Mouse (Mus musculus): ENCODE measurements at regions not wholly inside any gene's neighbourhood (a gene's known extent, or its start where the extent isn't known, plus 50 kb on each side); places are given as distances from the start of the nearest gene placed in this dataset.

DNA sequence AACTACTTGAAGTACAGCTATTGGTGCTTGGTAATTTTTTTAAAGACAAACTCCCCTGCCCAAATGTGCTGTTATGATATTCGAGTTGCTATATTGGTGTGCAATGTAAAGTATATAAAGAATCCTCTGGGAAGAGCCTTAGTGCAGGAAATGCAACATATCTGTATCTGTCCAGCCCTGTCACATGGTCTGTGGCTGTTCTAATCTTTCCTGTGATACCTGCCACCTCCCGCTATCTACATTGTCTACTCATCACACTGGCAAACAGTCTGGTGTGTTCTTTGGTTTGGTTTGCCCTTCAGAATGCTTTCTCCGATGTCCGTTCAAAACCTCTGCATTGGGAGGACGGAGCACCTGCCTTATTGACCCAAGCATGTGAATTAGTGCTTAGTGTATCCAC is 262.6 kb upstream of the Atp2b1 start:
- TF ChIP-seq CTCF (IDR thresholded peaks at IDR 0.05; ENCODE audit: low read depth, low read length) (no peak), TAL1 (conservative IDR thresholded peaks at IDR 0.05; ENCODE audit: low read depth, low read length) (no peak), GATA1 (IDR thresholded peaks at IDR 0.05; ENCODE audit: borderline replicate concordance, low read length) (no peak), POLR2AphosphoS5 (IDR thresholded peaks at IDR 0.05; ENCODE audit: insufficient replicate concordance, low read depth, low read length) (no peak)
